Mouse (Mus musculus): Measurements from ENCODE around the gene 4930451I11Rik. TPM values are rescaled to one million over a fixed set of nuclear protein-coding genes. Genes with fewer than 3 reads are reported as not detected.
A peak's percentile ranks its signal among the peaks of the same experiment; 100 is the strongest.

4930451I11Rik gene
- total RNA-seq, 2 experiments from 2014 or later, result not detected

GRCm38 (mm10) chr7:126847421-126848398 is 16.3 kb upstream of the 4930451I11Rik start:
- peak in 1 of 2 experiments; percentile 74 for DNase-seq (ENCODE audit: extremely low spot score in 1 of 2, low spot score in 2 of 2)
- intact Hi-C loops (cut with DNase I), result no loop called here

DNA sequence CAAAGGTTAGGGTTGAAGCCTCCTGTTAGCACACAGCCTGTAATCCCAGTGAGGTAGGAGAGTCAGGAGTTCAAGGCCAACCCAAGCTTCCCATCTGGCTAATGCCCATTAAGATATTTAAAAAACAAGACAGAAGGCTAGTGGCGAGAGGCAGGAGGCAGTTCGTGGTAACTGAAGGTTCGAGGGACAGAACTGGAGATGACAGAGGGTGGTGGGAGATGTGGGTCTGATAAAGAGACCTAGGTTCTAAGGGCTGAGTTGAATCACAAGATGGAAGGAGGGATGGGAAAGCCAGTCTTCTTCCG is 15.6 kb upstream of the 4930451I11Rik start, which contains the start of gene Doc2a:
Doc2a (plus strand) TSS at position 301 of the 305 bp plus-strand sequence.
- DNase-seq (ENCODE audit: extremely low spot score in 1 of 2, low spot score in 2 of 2), result no peak
- intact Hi-C loops (cut with DNase I), result no loop called here

DNA sequence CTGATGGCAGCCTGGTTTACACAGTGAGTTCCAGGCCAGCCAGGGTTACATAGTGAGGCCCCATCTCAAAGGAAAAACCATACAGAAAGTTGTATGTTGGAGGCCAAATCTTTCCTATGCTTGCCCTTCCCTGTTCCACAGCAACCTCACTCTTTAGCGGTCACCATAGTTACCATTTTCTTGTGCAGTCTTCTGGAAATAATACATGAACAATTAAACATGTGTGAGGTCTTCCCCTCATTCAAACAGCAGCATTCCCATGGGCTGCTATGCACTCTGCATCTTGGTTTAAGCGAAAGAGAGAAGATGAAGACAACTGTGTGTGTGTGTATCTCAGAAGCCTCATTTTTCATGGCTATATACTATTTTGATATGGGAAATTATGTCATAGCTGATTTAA is 14.1 kb upstream of the 4930451I11Rik start:
- DNase-seq (ENCODE audit: extremely low spot score in 1 of 2, low spot score in 2 of 2), result no peak
- intact Hi-C loops (cut with DNase I), result no loop called here

GRCm38 (mm10) chr7:126843276-126843675 is 11.8 kb upstream of the 4930451I11Rik start:
- DNase-seq (ENCODE audit: extremely low spot score in 1 of 2, low spot score in 2 of 2), result peak in 1 of 2 experiments; percentile 43
- intact Hi-C loops (cut with DNase I), result no loop called here

DNA sequence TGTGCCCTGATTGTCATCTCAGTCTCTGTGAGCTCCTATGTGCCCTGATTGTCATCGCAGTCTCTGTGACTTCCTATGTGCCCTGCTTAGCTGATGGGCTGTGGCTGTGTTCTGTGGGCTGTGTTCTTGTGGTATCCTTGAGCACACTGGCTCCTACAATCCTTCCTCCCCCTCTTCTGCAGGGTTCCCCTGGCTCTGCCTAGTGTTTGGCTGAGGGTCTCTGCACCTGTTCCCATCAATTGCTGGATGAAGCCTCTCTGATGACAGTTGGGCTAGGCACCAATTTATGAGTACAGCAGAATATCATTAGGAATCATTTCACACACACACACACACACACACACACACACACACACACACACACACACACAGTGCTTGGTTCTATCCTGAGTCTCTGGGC is 1.9 kb upstream of the 4930451I11Rik start:
- intact Hi-C loops (cut with DNase I), result loop anchor here (2.0 kb wide), 1 partner anchor 272 kb away; no protein-coding TSS in a partner anchor
- no peak for DNase-seq (ENCODE audit: extremely low spot score in 1 of 2, low spot score in 2 of 2)

DNA sequence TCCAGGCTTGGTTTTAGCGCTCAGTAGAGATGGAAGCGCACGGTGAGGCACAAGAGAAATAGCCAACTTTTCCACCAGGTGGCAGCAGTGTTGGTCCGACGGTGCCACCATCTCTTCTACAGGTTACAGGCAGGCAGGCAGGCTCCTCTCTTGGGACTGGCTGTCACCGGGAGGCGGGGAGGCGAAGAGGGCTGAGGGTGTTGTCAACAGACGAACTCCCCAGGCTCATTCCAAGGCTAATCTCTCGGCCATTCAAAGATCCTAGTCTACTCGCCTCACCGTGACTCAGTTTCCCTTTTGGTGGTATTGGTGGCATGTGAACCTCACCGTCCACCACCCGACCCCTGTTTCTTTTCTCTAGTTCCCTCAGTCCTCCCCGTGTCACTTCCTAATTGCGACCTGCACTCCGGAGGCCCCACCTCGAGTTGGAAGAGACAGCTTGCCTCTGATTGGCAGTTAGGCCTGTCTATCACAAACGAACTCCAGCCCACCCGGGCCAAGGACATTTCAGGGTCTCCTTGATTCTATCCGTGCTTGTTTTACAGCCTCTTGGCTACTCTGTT is 678 bp upstream of the 4930451I11Rik start:
- intact Hi-C loops (cut with DNase I), result loop anchor here (2.0 kb wide), 1 partner anchor 273 kb away; no protein-coding TSS in a partner anchor
- peak; percentile 73 to 81 for DNase-seq (ENCODE audit: extremely low spot score in 1 of 2, low spot score in 2 of 2)

DNA sequence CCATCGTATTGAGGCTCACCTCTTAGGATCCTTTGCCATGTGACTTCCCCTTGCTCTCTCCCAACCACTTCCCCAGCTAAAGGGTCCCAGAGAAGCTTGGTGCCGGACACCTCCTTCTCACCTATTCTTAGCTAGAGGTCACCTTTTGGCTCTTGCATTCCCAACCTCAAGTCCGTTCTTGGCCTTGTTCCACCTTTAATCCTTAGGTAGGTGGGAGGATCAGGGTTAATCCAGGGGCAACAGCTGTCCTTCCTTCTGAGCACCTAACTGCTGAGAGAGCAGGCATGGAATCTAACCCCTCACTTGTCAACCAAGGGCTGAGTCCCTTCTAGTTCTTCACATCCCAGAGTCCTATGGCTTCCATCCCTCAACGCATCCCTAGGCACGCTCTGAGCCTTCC is 5.5 kb downstream of the 4930451I11Rik start:
- DNase-seq (ENCODE audit: extremely low spot score in 1 of 2, low spot score in 2 of 2), result no peak
- intact Hi-C loops (cut with DNase I), result no loop called here

DNA sequence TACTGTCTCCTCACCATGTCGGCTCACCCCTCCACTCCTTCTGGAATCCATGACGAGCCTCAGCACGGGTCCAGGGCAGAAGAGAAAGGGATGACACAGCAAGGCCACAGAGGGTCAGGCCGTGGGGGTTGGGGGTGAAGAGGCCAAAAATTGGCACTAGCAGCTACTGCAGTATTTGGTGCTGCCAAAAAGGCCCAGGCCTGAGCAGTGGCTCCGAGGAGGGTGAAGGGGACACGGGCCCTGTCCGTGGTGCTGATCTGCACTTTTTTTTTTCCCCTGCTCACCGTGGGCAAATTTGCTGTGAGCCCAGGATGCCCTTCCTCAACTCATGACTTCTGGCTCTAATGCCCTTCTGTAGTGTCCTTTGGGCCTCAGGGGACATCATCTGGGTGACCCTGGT is 6.0 kb downstream of the 4930451I11Rik start:
- intact Hi-C loops (cut with DNase I), result no loop called here
- peak in 1 of 2 experiments; percentile 48 for DNase-seq (ENCODE audit: extremely low spot score in 1 of 2, low spot score in 2 of 2)

GRCm38 (mm10) chr7:126823940-126824339 is 7.5 kb downstream of the 4930451I11Rik start:
- intact Hi-C loops (cut with DNase I), result loop anchor here (2.0 kb wide), 1 partner anchor 37 kb away; the partner anchor contains the start of gene Hirip3

GRCm38 (mm10) chr7:126823202-126823711 is 8.2 kb downstream of the 4930451I11Rik start:
- DNase-seq (ENCODE audit: extremely low spot score in 1 of 2, low spot score in 2 of 2), result peak in 1 of 2 experiments; percentile 70
- intact Hi-C loops (cut with DNase I), result loop anchor here (2.0 kb wide), 1 partner anchor 38 kb away; the partner anchor contains the start of gene Hirip3

More at GRCm38 (mm10) chr7:126823940-126824339, 7.5 kb downstream of the 4930451I11Rik start:
- no peak for DNase-seq (ENCODE audit: extremely low spot score in 1 of 2, low spot score in 2 of 2)

DNA sequence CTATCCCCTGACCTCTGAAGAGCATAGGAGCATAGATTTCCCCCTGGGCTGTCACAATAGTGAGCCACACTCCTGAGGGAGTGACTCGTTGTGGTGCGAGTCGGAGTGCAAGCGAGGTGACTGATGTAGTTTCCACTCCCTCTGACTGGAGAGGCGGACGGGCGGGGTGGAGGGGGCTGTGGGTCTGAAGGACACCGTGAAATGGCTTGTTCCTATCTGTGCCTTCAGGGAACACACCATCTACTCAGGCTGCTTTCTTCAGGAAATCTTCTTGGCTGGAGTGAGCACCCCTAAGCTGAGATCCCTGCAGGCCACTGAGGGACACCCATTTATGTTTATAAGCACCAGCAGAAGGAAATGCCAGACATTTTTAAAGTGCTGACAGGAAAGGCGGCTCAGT is 8.7 kb downstream of the 4930451I11Rik start:
- DNase-seq (ENCODE audit: extremely low spot score in 1 of 2, low spot score in 2 of 2), result peak in 1 of 2 experiments; percentile 49
- intact Hi-C loops (cut with DNase I), result loop anchor here (2.0 kb wide), 1 partner anchor 38 kb away; the partner anchor contains the start of gene Hirip3

DNA sequence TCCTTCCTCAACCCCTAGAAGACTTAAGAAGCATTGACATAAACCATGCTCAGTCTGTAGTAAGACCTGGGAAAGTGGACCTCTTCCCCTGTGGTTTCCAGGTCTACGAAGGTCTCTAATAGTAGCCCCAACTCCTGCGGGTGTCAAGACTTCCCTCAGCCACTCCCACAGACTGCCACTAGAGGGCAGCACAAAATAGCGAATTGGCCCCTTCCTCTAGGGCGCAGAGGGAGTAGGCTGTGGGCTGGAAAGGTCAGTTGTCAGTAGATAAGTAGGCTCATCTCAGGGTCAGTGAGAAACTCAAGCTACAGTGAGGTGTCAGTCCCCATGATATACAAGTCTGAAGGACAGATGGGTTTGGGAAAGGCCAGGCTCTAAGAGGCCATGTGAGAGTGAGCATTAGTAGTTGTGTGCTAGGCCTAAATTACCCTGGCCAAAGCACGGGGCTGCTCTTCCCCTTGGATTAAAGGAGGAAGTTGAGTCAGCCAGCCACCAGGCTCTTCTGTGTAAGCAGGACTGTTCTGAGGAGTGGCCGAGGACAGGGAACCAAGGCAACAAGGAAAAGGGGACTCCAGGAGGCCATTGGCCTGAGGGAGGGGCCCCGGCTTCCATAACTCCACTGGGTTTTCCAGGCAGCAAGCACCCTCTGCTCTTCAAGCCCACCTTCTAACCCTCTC is 9.5 kb downstream of the 4930451I11Rik start:
- DNase-seq (ENCODE audit: extremely low spot score in 1 of 2, low spot score in 2 of 2), result peak; percentile 67 to 82
- intact Hi-C loops (cut with DNase I), result loop anchor here (2.0 kb wide), 1 partner anchor 39 kb away; the partner anchor contains the start of gene Hirip3

DNA sequence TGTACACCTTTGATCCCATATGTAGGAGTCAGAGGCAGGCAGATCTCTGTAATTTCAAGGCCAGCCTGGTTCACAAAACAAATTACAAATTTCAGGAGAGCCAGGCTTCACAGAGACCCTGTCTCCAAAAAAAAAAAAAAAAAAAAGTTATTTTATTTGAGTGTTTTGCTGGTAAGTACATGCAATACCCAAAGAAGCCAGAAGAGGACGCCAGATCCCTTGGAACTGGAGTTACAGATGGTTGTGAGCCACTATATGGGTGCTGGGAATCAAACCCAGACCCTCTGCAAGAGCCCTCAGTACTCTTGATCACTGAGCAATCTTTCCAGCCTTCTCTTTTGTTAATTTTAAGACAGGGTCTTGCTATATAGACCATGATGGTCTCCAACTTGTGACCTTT is 12.6 kb downstream of the 4930451I11Rik start:
- intact Hi-C loops (cut with DNase I), result no loop called here
- DNase-seq (ENCODE audit: extremely low spot score in 1 of 2, low spot score in 2 of 2), result no peak

GRCm38 (mm10) chr7:126817595-126817994 is 13.8 kb downstream of the 4930451I11Rik start:
- intact Hi-C loops (cut with DNase I), result no loop called here
- no peak for DNase-seq (ENCODE audit: extremely low spot score in 1 of 2, low spot score in 2 of 2)

DNA sequence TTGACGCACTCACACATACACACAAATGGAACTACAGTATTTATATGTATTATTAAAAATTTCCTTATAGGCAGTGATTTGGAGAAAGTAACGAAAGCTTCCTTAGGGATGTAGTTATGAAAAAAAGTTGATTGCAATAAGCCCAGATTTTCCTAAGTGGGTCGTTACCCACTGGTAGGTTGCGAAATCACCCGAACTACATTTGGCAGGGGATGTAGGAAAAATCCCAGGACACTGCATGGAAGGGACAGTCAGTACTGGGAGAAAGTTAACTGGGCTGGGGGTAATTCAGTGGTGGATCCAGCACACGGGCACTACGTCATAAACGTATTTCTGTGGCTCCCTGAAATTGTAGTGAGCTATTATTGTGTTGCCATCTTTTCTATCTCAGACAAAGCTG is 14.9 kb downstream of the 4930451I11Rik start:
- intact Hi-C loops (cut with DNase I), result no loop called here

DNA sequence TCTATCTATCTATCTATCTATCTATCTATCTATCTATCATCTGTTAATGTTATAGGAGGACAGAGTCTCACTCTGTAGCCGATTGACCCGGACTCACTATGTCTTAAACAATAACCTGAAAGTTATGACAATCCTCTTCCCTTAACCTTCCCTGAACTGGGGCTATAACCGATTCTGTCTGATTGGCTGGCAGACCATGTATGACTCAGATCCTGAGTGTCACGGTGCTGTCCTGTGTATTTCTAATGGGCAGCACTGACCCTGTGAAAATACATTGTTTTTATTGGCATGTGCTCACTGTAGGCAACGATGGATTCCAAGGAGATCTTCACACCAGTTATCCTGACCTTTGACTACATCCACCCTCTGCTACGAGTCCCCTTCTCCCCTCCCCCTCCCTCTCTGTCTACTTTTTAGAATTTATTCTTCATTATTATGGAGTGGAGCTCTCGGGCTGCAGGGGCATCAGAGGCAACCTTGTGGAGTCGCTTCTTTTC is 15.7 kb downstream of the 4930451I11Rik start:
- intact Hi-C loops (cut with DNase I), result no loop called here
- no peak for DNase-seq (ENCODE audit: extremely low spot score in 1 of 2, low spot score in 2 of 2)

More for the DNA sequence above, 14.9 kb downstream of the 4930451I11Rik start:
- no peak for DNase-seq (ENCODE audit: extremely low spot score in 1 of 2, low spot score in 2 of 2)

GRCm38 (mm10) chr7:126809723-126810369 is 21.6 kb downstream of the 4930451I11Rik start:
- DNase-seq (ENCODE audit: extremely low spot score in 1 of 2, low spot score in 2 of 2), result no peak
- intact Hi-C loops (cut with DNase I), result no loop called here
